Comparison of ENCODE assay signal across 1 mouse cellular context in the genomic region with DNA sequence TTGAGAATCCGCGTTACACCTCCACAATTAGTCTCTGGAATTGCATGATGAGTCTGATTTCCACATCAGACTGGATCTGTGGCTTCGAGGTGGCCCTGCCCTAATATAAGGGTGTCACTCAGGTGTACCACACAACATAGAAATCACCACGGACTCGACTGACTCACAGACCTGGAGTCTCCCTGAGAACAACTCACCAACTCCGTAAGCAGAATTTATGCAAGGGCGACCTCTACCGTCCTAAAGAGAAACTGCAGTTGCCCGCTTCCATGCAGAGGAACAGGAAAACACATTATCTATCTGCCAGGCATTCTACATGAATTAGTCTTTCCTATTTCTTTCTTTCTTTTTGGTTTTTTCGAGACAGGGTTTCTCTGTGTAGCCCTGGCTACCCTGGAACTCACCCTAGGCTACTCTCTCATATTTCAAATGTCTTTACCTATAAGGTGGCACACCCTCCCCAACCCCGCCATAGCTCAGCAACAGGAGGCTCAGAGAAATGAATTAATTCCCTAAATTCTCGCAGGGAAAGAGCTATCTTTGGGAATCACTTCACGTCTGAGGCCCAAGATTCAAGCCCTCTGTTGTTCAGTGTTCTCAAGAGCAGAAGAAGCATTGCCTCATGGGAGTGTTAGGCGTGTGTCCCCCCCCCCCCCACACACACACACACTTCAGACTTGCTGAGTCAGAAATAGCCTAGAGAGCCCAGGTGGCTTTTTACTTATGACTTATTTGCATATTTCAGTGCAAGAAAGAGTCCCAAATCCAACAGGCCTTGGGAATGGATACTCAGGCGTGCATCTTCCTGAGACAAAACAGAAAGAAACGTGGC.
A peak's percentile ranks its signal among the peaks of the same experiment; 100 is the strongest.
TF ChIP-seq lines count a peak whose summit lies in the region.

No protein-coding gene starts in this region.

TF ChIP-seq in CH12.LX, 34 proteins besides CTCF, POLR2A, EP300 and RAD21:
- peak; percentile 62; the same call in 1 of the 2 replicates for TF ChIP-seq MAZ (IDR thresholded peaks at IDR 0.05; ENCODE audit: low read depth, low read length)
- no peak for TF ChIP-seq PAX5 (IDR thresholded peaks at IDR 0.05; ENCODE audit: low read length)
- TF ChIP-seq TCF12 (IDR thresholded peaks at IDR 0.05; ENCODE audit: low read depth, low read length), result peak; percentile 79
- TF ChIP-seq BHLHE40 (IDR thresholded peaks at IDR 0.05; ENCODE audit: low read depth, low read length), result peak; percentile 73
- TF ChIP-seq POLR2AphosphoS2 (IDR thresholded peaks at IDR 0.05; ENCODE audit: low read depth, low read length), result no peak
- no peak for TF ChIP-seq ZNF384 (IDR thresholded peaks at IDR 0.05; ENCODE audit: low read depth, low read length)
- peak; percentile 85 for TF ChIP-seq ETS1 (conservative IDR thresholded peaks at IDR 0.05; ENCODE audit: low read depth, low read length)
- TF ChIP-seq SMC3 (IDR thresholded peaks at IDR 0.05; ENCODE audit: low read depth, low read length), result peak; percentile 63
- TF ChIP-seq CHD1 (IDR thresholded peaks at IDR 0.05; ENCODE audit: low read depth, low read length), result no peak; the same call in 1 of the 2 replicates
- 0 out of 2 replicates have a peak, but pooled peaks have one; percentile 58 for TF ChIP-seq TBP (conservative IDR thresholded peaks at IDR 0.05; ENCODE audit: low read depth, low read length)
- TF ChIP-seq KAT2A (IDR thresholded peaks at IDR 0.05; ENCODE audit: insufficient replicate concordance, low read length), result 0 out of 2 replicates have a peak, but pooled peaks have one; percentile 26
- no peak for TF ChIP-seq USF1 (IDR thresholded peaks at IDR 0.05; ENCODE audit: low read depth, low read length)
- no peak for TF ChIP-seq ZKSCAN1 (IDR thresholded peaks at IDR 0.05; ENCODE audit: borderline replicate concordance, low read depth, low read length)
- TF ChIP-seq ZC3H11A (IDR thresholded peaks at IDR 0.05; ENCODE audit: low read depth, low read length), result no peak
- TF ChIP-seq SIN3A (IDR thresholded peaks at IDR 0.05; ENCODE audit: low read length), result peak; percentile 91
- TF ChIP-seq NELFE (IDR thresholded peaks at IDR 0.05; ENCODE audit: low read depth, low read length), result peak; percentile 69
- TF ChIP-seq GABPA (IDR thresholded peaks at IDR 0.05; ENCODE audit: insufficient replicate concordance, low read depth, low read length), result no peak
- TF ChIP-seq MEF2A (IDR thresholded peaks at IDR 0.05; ENCODE audit: borderline replicate concordance, low read depth, low read length), result peak; percentile 84; the same call in 1 of the 2 replicates
- peak; percentile 14; the same call in 1 of the 2 replicates for TF ChIP-seq ZMIZ1 (IDR thresholded peaks at IDR 0.05; ENCODE audit: low read depth, low read length)
- TF ChIP-seq CHD2 (IDR thresholded peaks at IDR 0.05; ENCODE audit: low read length), result no peak; the same call in 1 of the 2 replicates
- peak; percentile 51 for TF ChIP-seq HCFC1 (IDR thresholded peaks at IDR 0.05; ENCODE audit: low read depth, low read length)
- no peak for TF ChIP-seq USF2 (conservative IDR thresholded peaks at IDR 0.05; ENCODE audit: low read depth, low read length)
- TF ChIP-seq MYC (IDR thresholded peaks at IDR 0.05; ENCODE audit: low read depth, low read length), result 0 out of 2 replicates have a peak, but pooled peaks have one; percentile 79
- TF ChIP-seq ELF1 (IDR thresholded peaks at IDR 0.05; ENCODE audit: low read depth, low read length), result no peak
- TF ChIP-seq E2F4 (IDR thresholded peaks at IDR 0.05; ENCODE audit: insufficient replicate concordance, low read depth, low read length), result 0 out of 2 replicates have a peak, but pooled peaks have one; percentile 23
- peak; percentile 87 for TF ChIP-seq IRF4 (IDR thresholded peaks at IDR 0.05; ENCODE audit: low read depth, low read length)
- peak; percentile 55; the same call in 1 of the 2 replicates for TF ChIP-seq JUND (conservative IDR thresholded peaks at IDR 0.05; ENCODE audit: low read depth, low read length)
- peak; percentile 93 for TF ChIP-seq MAFK (IDR thresholded peaks at IDR 0.05; ENCODE audit: insufficient replicate concordance, low read length)
- no peak for TF ChIP-seq NRF1 (IDR thresholded peaks at IDR 0.05; ENCODE audit: low read depth, low read length)
- peak; percentile 85 for TF ChIP-seq RCOR1 (conservative IDR thresholded peaks at IDR 0.05; ENCODE audit: low read depth, low read length)
- TF ChIP-seq MXI1 (IDR thresholded peaks at IDR 0.05; ENCODE audit: low read depth, low read length), result peak; percentile 47; the same call in 1 of the 2 replicates
- peak; percentile 72 for TF ChIP-seq MAX (IDR thresholded peaks at IDR 0.05; ENCODE audit: low read length)
- TF ChIP-seq UBTF (IDR thresholded peaks at IDR 0.05; ENCODE audit: low read depth, low read length), result no peak
- peak; percentile 33; the same call in 1 of the 2 replicates for TF ChIP-seq JUN (IDR thresholded peaks at IDR 0.05; ENCODE audit: insufficient read depth, low read depth, low read length)
